Mouse (Mus musculus): ENCODE data around the gene Lcp1.

DNA sequence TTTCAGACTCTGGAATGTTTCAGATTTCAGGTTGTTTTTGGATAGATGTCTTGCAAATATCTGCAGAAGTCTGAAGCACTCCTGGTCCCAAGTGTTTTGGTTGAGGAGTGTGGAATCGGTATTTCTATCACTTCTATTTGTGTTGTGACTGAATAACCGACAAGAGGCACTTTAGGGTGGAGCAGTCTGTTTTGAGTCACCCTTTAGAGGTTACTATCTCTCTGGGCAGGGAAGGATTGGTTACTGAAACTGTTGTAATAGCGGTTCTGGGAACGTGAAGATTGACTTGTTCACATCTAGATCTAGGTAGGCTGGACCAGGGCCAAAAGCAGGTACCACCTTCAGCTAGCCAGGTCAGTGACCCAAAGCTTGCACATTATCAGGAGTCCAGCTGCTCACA is 51.5 kb downstream of the Lcp1 start:
- TF ChIP-seq CTCF (IDR thresholded peaks at IDR 0.05; ENCODE audit: low read depth, low read length) (no peak), POLR2A (IDR thresholded peaks at IDR 0.05; ENCODE audit: extremely low read depth, insufficient read depth, low read length) (no peak)
